Mouse (Mus musculus): ENCODE data around the gene Rnf135. TPM values are rescaled to one million over a fixed set of nuclear protein-coding genes. Genes with fewer than 3 reads are reported as not detected.

Gene Rnf135
- total and polyA plus RNA-seq, 3 experiments: 4.0 to 9.6 (median 6.8) TPM

- TF ChIP-seq CTCF (IDR thresholded peaks at IDR 0.05; ENCODE audit: low read depth, low read length): no peak
- no peak for TF ChIP-seq GATA1 (IDR thresholded peaks at IDR 0.05; ENCODE audit: borderline replicate concordance, low read length)
- no peak for TF ChIP-seq POLR2AphosphoS5 (IDR thresholded peaks at IDR 0.05; ENCODE audit: insufficient replicate concordance, low read depth, low read length)
- TF ChIP-seq TAL1 (conservative IDR thresholded peaks at IDR 0.05; ENCODE audit: low read depth, low read length): no peak
- TF ChIP-seq GATA2 (IDR thresholded peaks at IDR 0.05; ENCODE audit: borderline replicate concordance, low read depth, low read length): no peak
- H3K4me3 ChIP-seq (ENCODE audit: low read depth, low read length): no peak overlapping the region
Measured at GRCm38 (mm10) chr11:80168121-80168520, 15.5 kb upstream of the Rnf135 start.

GRCm38 (mm10) chr11:80168611-80169249 is 14.9 kb upstream of the Rnf135 start:
- peaks cover 65% of the 10 kb centered on the region for H3K27me3 ChIP-seq (ENCODE audit: insufficient read depth, low read length)
- TF ChIP-seq GATA1 (IDR thresholded peaks at IDR 0.05; ENCODE audit: borderline replicate concordance, low read length): no peak
- TF ChIP-seq POLR2AphosphoS5 (IDR thresholded peaks at IDR 0.05; ENCODE audit: insufficient replicate concordance, low read depth, low read length): no peak
- TF ChIP-seq TAL1 (conservative IDR thresholded peaks at IDR 0.05; ENCODE audit: low read depth, low read length): no peak
- TF ChIP-seq GATA2 (IDR thresholded peaks at IDR 0.05; ENCODE audit: borderline replicate concordance, low read depth, low read length): no peak
- TF ChIP-seq CTCF (IDR thresholded peaks at IDR 0.05; ENCODE audit: low read depth, low read length): no peak
- no peaks in the 10 kb centered on the region for H3K36me3 ChIP-seq (replicated peaks)
- DNase-seq (ENCODE audit: low spot score) (no peak), ATAC-seq (ENCODE audit: extremely low read depth, insufficient number of reproducible peaks, low FRiP score, poor library complexity, severe bottlenecking) (no peak)
- peaks cover 2% of the 10 kb centered on the region; the same call in 1 of the 2 replicates for H3K9me3 ChIP-seq (replicated peaks)
- H3K4me1 ChIP-seq (ENCODE audit: insufficient read depth, low read depth, low read length): peaks cover 7% of the 10 kb centered on the region
- no peak overlapping the region for H3K4me3 ChIP-seq (ENCODE audit: low read depth, low read length)

More at GRCm38 (mm10) chr11:80168121-80168520, 15.5 kb upstream of the Rnf135 start:
- ATAC-seq (ENCODE audit: extremely low read depth, insufficient number of reproducible peaks, low FRiP score, poor library complexity, severe bottlenecking) (no peak), DNase-seq (ENCODE audit: low spot score) (no peak)
- Histone ChIP-seq H3K4me1 (ENCODE audit: insufficient read depth, low read depth, low read length) (peaks cover 5% of the 10 kb centered on the region; the same call in 1 of the 2 replicates), H3K27me3 (ENCODE audit: insufficient read depth, low read length) (peaks cover 69% of the 10 kb centered on the region), H3K36me3 (replicated peaks) (no peaks in the 10 kb centered on the region), H3K9me3 (replicated peaks) (peaks cover 2% of the 10 kb centered on the region; the same call in 1 of the 2 replicates)

- ATAC-seq (ENCODE audit: extremely low read depth, insufficient number of reproducible peaks, low FRiP score, poor library complexity, severe bottlenecking) (no peak), DNase-seq (ENCODE audit: low spot score) (no peak)
- Histone ChIP-seq H3K4me1 (ENCODE audit: insufficient read depth, low read depth, low read length) (peaks cover 16% of the 10 kb centered on the region), H3K27me3 (ENCODE audit: insufficient read depth, low read length) (peaks cover 64% of the 10 kb centered on the region), H3K4me3 (ENCODE audit: low read depth, low read length) (no peak overlapping the region), H3K9me3 (replicated peaks) (peaks cover 2% of the 10 kb centered on the region; the same call in 1 of the 2 replicates), H3K36me3 (replicated peaks) (no peaks in the 10 kb centered on the region)
- TF ChIP-seq GATA1 (IDR thresholded peaks at IDR 0.05; ENCODE audit: borderline replicate concordance, low read length) (no peak), GATA2 (IDR thresholded peaks at IDR 0.05; ENCODE audit: borderline replicate concordance, low read depth, low read length) (no peak), TAL1 (conservative IDR thresholded peaks at IDR 0.05; ENCODE audit: low read depth, low read length) (no peak), CTCF (IDR thresholded peaks at IDR 0.05; ENCODE audit: low read depth, low read length) (no peak), POLR2AphosphoS5 (IDR thresholded peaks at IDR 0.05; ENCODE audit: insufficient replicate concordance, low read depth, low read length) (no peak)
Measured at GRCm38 (mm10) chr11:80169629-80170028, 14.0 kb upstream of the Rnf135 start.

DNA sequence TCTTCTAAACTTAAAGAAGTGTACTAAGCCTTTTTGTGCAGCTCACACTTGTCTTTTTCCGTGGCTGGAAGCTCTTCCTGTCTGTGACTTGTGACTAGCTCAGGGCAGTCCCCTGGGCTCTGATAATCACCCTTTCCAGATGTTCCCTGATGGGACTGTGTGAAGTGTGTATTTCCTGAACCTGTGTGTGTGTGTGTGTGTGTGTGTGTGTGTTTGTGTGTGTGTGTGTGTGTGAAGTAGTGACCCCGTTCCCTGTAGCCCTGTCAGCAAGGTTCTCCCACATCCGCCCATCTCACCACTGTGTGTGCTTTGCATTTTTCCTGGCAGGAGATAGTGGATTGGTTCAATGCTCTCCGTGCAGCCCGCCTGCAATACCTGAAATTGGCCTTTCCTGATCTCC is 13.3 kb upstream of the Rnf135 start:
- H3K36me3 ChIP-seq (replicated peaks): no peaks in the 10 kb centered on the region
- peaks cover 19% of the 10 kb centered on the region for H3K4me1 ChIP-seq (ENCODE audit: insufficient read depth, low read depth, low read length)
- ATAC-seq (ENCODE audit: extremely low read depth, insufficient number of reproducible peaks, low FRiP score, poor library complexity, severe bottlenecking) (no peak), DNase-seq (ENCODE audit: low spot score) (no peak)
- H3K9me3 ChIP-seq (replicated peaks): peaks cover 2% of the 10 kb centered on the region; the same call in 1 of the 2 replicates
- TF ChIP-seq CTCF (IDR thresholded peaks at IDR 0.05; ENCODE audit: low read depth, low read length): no peak
- TF ChIP-seq TAL1 (conservative IDR thresholded peaks at IDR 0.05; ENCODE audit: low read depth, low read length): no peak
- TF ChIP-seq POLR2AphosphoS5 (IDR thresholded peaks at IDR 0.05; ENCODE audit: insufficient replicate concordance, low read depth, low read length): no peak
- TF ChIP-seq GATA2 (IDR thresholded peaks at IDR 0.05; ENCODE audit: borderline replicate concordance, low read depth, low read length): no peak
- no peak for TF ChIP-seq GATA1 (IDR thresholded peaks at IDR 0.05; ENCODE audit: borderline replicate concordance, low read length)
- H3K4me3 ChIP-seq (ENCODE audit: low read depth, low read length): no peak overlapping the region
- peaks cover 66% of the 10 kb centered on the region for H3K27me3 ChIP-seq (ENCODE audit: insufficient read depth, low read length)

DNA sequence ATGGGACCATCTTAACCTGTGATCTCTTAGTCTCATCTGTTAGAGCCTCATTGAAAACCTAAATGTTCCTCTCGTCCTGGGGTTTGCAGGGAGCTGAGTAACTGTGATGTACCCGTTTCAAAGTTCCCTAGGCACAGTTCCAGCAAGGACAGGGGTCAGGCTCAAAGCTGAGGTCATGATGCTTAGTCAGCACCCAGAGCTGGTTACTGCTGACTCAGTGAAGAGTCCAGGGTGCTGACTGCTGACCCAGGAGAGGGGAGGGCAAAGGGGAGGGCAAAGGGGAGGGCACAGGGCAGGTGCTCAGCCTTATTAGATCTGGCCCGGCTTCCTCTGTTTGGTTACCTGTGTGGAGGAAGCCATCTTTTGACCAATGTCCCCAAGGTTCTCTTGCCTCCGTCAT is 11.8 kb upstream of the Rnf135 start:
- DNase-seq (ENCODE audit: low spot score) (no peak), ATAC-seq (ENCODE audit: extremely low read depth, insufficient number of reproducible peaks, low FRiP score, poor library complexity, severe bottlenecking) (no peak)
- TF ChIP-seq POLR2AphosphoS5 (IDR thresholded peaks at IDR 0.05; ENCODE audit: insufficient replicate concordance, low read depth, low read length) (no peak), GATA2 (IDR thresholded peaks at IDR 0.05; ENCODE audit: borderline replicate concordance, low read depth, low read length) (no peak), CTCF (IDR thresholded peaks at IDR 0.05; ENCODE audit: low read depth, low read length) (no peak), GATA1 (IDR thresholded peaks at IDR 0.05; ENCODE audit: borderline replicate concordance, low read length) (no peak), TAL1 (conservative IDR thresholded peaks at IDR 0.05; ENCODE audit: low read depth, low read length) (no peak)
- Histone ChIP-seq H3K4me3 (ENCODE audit: low read depth, low read length) (no peak overlapping the region), H3K9me3 (replicated peaks) (no peaks in the 10 kb centered on the region), H3K27me3 (ENCODE audit: insufficient read depth, low read length) (peaks cover 66% of the 10 kb centered on the region), H3K4me1 (ENCODE audit: insufficient read depth, low read depth, low read length) (peaks cover 22% of the 10 kb centered on the region), H3K36me3 (replicated peaks) (no peaks in the 10 kb centered on the region)

DNA sequence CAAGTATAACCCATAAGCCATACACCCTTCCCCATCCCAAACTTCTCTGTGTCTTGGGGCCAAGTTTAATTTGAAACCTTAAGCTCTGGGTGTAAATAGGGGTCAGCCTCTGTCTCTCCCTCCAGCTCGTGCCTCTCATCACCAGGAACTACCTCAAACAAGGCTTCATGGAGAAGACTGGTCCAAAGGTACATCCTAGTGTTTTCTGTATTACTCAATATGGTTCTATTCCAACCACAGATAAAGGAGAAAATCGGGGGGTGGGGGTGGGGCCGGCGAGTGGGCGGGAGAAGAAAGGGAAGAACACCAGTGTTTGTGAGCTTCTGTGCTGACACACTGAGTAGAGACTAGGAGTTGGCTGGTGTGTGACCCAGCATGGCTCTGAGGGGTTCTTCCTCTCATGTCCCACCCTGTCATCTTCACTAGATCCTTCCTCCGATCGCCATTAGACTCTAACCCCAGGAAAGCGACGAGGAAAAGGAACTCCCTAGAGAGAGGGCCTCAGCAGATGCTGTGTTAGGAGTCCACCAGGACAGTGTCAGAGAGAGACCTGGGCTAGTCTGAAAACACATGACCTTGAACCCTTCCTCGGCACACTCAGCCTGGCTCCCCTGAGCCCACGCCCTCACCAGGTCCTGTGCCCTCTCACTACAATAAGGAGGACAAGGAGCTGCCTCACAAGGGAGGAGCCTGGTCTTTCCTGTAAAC is 9.5 kb upstream of the Rnf135 start:
- Histone ChIP-seq H3K27me3 (ENCODE audit: insufficient read depth, low read length) (peaks cover 64% of the 10 kb centered on the region), H3K4me1 (ENCODE audit: insufficient read depth, low read depth, low read length) (peaks cover 37% of the 10 kb centered on the region), H3K4me3 (ENCODE audit: low read depth, low read length) (no peak overlapping the region), H3K36me3 (replicated peaks) (no peaks in the 10 kb centered on the region), H3K9me3 (replicated peaks) (no peaks in the 10 kb centered on the region)
- TF ChIP-seq POLR2AphosphoS5 (IDR thresholded peaks at IDR 0.05; ENCODE audit: insufficient replicate concordance, low read depth, low read length) (no peak), TAL1 (conservative IDR thresholded peaks at IDR 0.05; ENCODE audit: low read depth, low read length) (no peak), GATA2 (IDR thresholded peaks at IDR 0.05; ENCODE audit: borderline replicate concordance, low read depth, low read length) (no peak), CTCF (IDR thresholded peaks at IDR 0.05; ENCODE audit: low read depth, low read length) (no peak), GATA1 (IDR thresholded peaks at IDR 0.05; ENCODE audit: borderline replicate concordance, low read length) (no peak)
- ATAC-seq (ENCODE audit: extremely low read depth, insufficient number of reproducible peaks, low FRiP score, poor library complexity, severe bottlenecking) (no peak), DNase-seq (ENCODE audit: low spot score) (no peak)

Measured in G1E (cell line).